8 mouse cellular contexts compared by ENCODE assay signal in genomic region chr17:25716711-25717637, GRCm38 (mm10). TPM values are rescaled to one million over a fixed set of nuclear protein-coding genes. Genes with fewer than 3 reads are reported as not detected.
DNase-seq lines count a peak whose midpoint lies in the region; ATAC-seq and TF ChIP-seq lines count a peak whose summit lies in the region.

TSS of gene Gng13 (plus strand) at chr17:25717171.

- TF ChIP-seq EP300 in liver, embryonic 14.5 days (IDR thresholded peaks at IDR 0.05; ENCODE audit: low read depth), result no peak

- H3K4me1 ChIP-seq in kidney, embryonic 14.5 days (ENCODE audit: control insufficient read depth, insufficient read depth, low read length), result peaks cover 15% of the 10 kb centered on the region; the same call in 1 of the 2 replicates
- 0 out of 4 replicates have a peak, but pooled peaks cover 0 to 6% of the 10 kb centered on the region in 2 experiments for H3K4me1 ChIP-seq in liver, embryonic 14.5 days (replicated peaks; ENCODE audit: control insufficient read depth in 2 of 2, insufficient read depth in 2 of 2, low read length in 1 of 2)

- peak within 1 kb of the TSS; percentile 40; the same call in 1 of the 2 replicates for H3K9ac ChIP-seq in kidney, embryonic 14.5 days (ENCODE audit: low read depth, low read length)
- H3K9ac ChIP-seq in liver, embryonic 14.5 days (replicated peaks), result no peak within 1 kb of the TSS

- H3K9me3 ChIP-seq in kidney, embryonic 14.5 days (ENCODE audit: control insufficient read depth, low read length), result no peaks in the 10 kb centered on the region
- no peaks in the 10 kb centered on the region for H3K9me3 ChIP-seq in liver, embryonic 14.5 days (ENCODE audit: control insufficient read depth, low read length)

- no peak for TF ChIP-seq CTCF in liver, embryonic 14.5 days (IDR thresholded peaks at IDR 0.05; ENCODE audit: low read depth)

- under 1% methylated on average over 45 of the region's 45 CpGs for WGBS in kidney, embryonic 14.5 days
- WGBS in liver, embryonic 14.5 days (ENCODE audit: insufficient replicate concordance), result 2% methylated on average over 45 of the region's 45 CpGs

- ATAC-seq in kidney, embryonic 14.5 days (ENCODE audit: low FRiP score, low TSS enrichment), result peak; percentile 46; the same call in 1 of the 2 replicates
- ATAC-seq in liver, embryonic 14.5 days (ENCODE audit: insufficient read depth), result 0 out of 2 replicates have a peak, but pooled peaks have one; percentile 20

- peak; percentile 46 for DNase-seq in adrenal gland, postnatal 10 days
- DNase-seq in adrenal gland, adult 18-20 months (ENCODE audit: low spot score in 2 of 2), result no peak
- peak; percentile 36 to 49 for DNase-seq in right cerebral cortex, adult 2 months (ENCODE audit: low spot score in 2 of 2)
- DNase-seq in right cerebral cortex, postnatal 10 days (ENCODE audit: low spot score in 2 of 2), result no peak
- DNase-seq in liver, embryonic 14.5 days (ENCODE audit: low read depth in 3 of 3, low spot score in 3 of 3), result no peak
- DNase-seq in spleen, postnatal 14 days (ENCODE audit: low spot score in 2 of 2), result no peak
- no peak for DNase-seq in urinary bladder, postnatal 4 days (ENCODE audit: low spot score in 2 of 2)

- peak within 1 kb of the TSS; percentile 92 for H3K4me2 ChIP-seq in kidney, embryonic 14.5 days (replicated peaks; ENCODE audit: low read depth, low read length)
- H3K4me2 ChIP-seq in liver, embryonic 14.5 days (ENCODE audit: low read depth), result peak within 1 kb of the TSS; percentile 52

- peak within 1 kb of the TSS; percentile 38 for H3K4me3 ChIP-seq in kidney, embryonic 14.5 days (ENCODE audit: low read length)
- H3K4me3 ChIP-seq in liver, embryonic 14.5 days (ENCODE audit: insufficient read depth in 1 of 2, low read depth in 2 of 2, low read length in 2 of 2), result peak within 1 kb of the TSS in 1 of 2 experiments; percentile 2; a peak in 2 of 4 replicates

- H3K27me3 ChIP-seq in kidney, embryonic 14.5 days (ENCODE audit: control insufficient read depth, insufficient read depth, low read length), result peaks cover 17% of the 10 kb centered on the region
- peaks cover 18% of the 10 kb centered on the region for H3K27me3 ChIP-seq in liver, embryonic 14.5 days (ENCODE audit: control insufficient read depth, insufficient read depth, low read length)

- no peak within 1 kb of the TSS for H3K27ac ChIP-seq in kidney, embryonic 14.5 days (ENCODE audit: low read depth, low read length)
- no peak within 1 kb of the TSS for H3K27ac ChIP-seq in liver, embryonic 14.5 days

- peaks cover 19% of the 10 kb centered on the region for H3K36me3 ChIP-seq in kidney, embryonic 14.5 days (ENCODE audit: control insufficient read depth, insufficient read depth, low read length)
- peaks cover 5% of the 10 kb centered on the region for H3K36me3 ChIP-seq in liver, embryonic 14.5 days (replicated peaks; ENCODE audit: control insufficient read depth, insufficient read depth, low read depth)

RNA-seq across cellular contexts. Expression of gene Gng13, which starts in this region (rescaled TPM):
- under 1 TPM in 1 of 2 experiments, not detected in 1; 0.70 TPM for total RNA-seq in adrenal gland, postnatal 10 days (2021)
- total RNA-seq in adrenal gland, adult 18-20 months (2021), result 1 to 10 TPM in 1 of 2 experiments, not detected in 1; 1.1 TPM
- polyA plus RNA-seq in kidney, embryonic 14.5 days (2014; fragmentation: Nextera tagmentation; extraction: Ambion mirVana), result 0.50 and 1.5 TPM in 2 replicates
- 0.60 TPM in 1 of 2 replicates, not detected in the other for polyA plus RNA-seq in liver, embryonic 14.5 days (2012; rRNA removed)
- polyA plus RNA-seq in liver, embryonic 14.5 days (2014; fragmentation: Nextera tagmentation; extraction: Ambion mirVana), result not detected in 2 replicates

Comparison
In these comparisons a context has a peak if more than half of its experiments do, and no peak if none do; other contexts are left out.
1. DNase-seq: peak in right cerebral cortex, adult 2 months (2 of 2); none in adrenal gland, adult 18-20 months (0 of 2), right cerebral cortex, postnatal 10 days (0 of 2), liver, embryonic 14.5 days (0 of 3), spleen, postnatal 14 days (0 of 2) and urinary bladder, postnatal 4 days (0 of 2).
2. Peak in DNase-seq in adrenal gland, postnatal 10 days; RNA of the gene not detected or under 1 TPM.
3. Peak in ATAC-seq and H3K4me2 ChIP-seq in liver, embryonic 14.5 days; RNA of the gene not detected or under 1 TPM.